Mouse (Mus musculus) erythroblast, embryonic 14.5 days (primary cell): ENCODE results near the gene Glb1l. TPM values are rescaled to one million over a fixed set of nuclear protein-coding genes. Genes with fewer than 3 reads are reported as not detected.

Experiments used
- H3K27me3 ChIP-seq: 2 replicates; pipeline ENCODE4 v1.6.1; 2012; ENCODE audit warnings: inconsistent platforms; ENCODE audit not compliant: control insufficient read depth
- H3K36me3 ChIP-seq: 2 replicates; pipeline ENCODE4 v1.6.1; 2012; ENCODE audit warnings: mild to moderate bottlenecking, inconsistent platforms; ENCODE audit not compliant: control insufficient read depth
- H3K4me1 ChIP-seq: 2 replicates; pipeline ENCODE4 v1.6.1; 2012; ENCODE audit warnings: inconsistent platforms; ENCODE audit not compliant: control insufficient read depth
- H3K4me3 ChIP-seq: replicated peaks from 2 replicates; pipeline ENCODE3; 2012; ENCODE audit warnings: moderate library complexity, mild to moderate bottlenecking, inconsistent platforms
- H3K9me3 ChIP-seq: 2 replicates; pipeline ENCODE4 v1.6.1; 2012; ENCODE audit warnings: low read length, inconsistent platforms, mixed read lengths; ENCODE audit not compliant: control insufficient read depth
- GATA1 ChIP-seq: IDR thresholded peaks from 2 replicates; pipeline ENCODE4 v1.6.1; 2012; ENCODE audit warnings: low read length, inconsistent platforms, mixed read lengths
- TAL1 ChIP-seq: IDR thresholded peaks from 3 replicates; pipeline ENCODE4 v1.6.1; 2012; ENCODE audit warnings: low read length, inconsistent platforms, mixed read lengths
- polyA plus RNA-seq: library from polyadenylated mRNA; stranded (reverse); fragments of >175 nt; gene quantifications from 2 replicates; pipeline ENCODE4 v1.2.3, GENCODE M21; 2012

Glb1l gene
- polyA plus RNA-seq, 1 experiment = 0.02 TPM

DNA sequence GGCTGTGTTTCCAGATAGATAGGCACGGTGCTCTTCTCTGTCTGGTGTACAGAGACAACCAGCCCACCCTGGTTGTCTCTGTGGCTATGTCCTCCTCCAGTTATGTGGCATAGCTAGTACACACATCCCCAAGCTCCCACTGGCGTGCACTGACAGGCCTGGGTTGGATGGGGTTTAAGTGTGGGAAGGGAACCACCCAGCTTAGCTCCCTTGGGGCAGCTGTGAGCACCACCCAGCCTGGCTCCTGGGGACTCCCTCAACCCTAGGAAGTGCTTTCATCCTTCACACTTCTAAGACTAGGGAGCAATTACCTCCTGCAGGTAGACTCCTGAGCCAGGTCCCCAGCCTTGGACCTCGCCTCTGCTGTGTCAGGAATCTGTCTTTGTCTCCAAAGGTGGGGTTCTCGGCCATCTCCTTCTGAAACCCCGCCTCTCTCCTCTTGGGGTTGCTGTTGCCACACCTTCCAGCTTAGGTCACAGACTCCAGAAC, 21.1 kb upstream of the Glb1l start, which contains the start of gene A630095N17Rik:
Gene A630095N17Rik (minus strand): TSS at position 439 of the 489 bp plus-strand sequence.
- no peaks in the 10 kb centered on the region for H3K36me3 ChIP-seq
- peaks cover 89% of the 10 kb centered on the region for H3K4me1 ChIP-seq
- H3K9me3 ChIP-seq = no peaks in the 10 kb centered on the region
- TF ChIP-seq TAL1 (no peak), GATA1 (no peak)
- no peak within 1 kb of the TSS for H3K4me3 ChIP-seq
- H3K27me3 ChIP-seq = no peaks in the 10 kb centered on the region

DNA sequence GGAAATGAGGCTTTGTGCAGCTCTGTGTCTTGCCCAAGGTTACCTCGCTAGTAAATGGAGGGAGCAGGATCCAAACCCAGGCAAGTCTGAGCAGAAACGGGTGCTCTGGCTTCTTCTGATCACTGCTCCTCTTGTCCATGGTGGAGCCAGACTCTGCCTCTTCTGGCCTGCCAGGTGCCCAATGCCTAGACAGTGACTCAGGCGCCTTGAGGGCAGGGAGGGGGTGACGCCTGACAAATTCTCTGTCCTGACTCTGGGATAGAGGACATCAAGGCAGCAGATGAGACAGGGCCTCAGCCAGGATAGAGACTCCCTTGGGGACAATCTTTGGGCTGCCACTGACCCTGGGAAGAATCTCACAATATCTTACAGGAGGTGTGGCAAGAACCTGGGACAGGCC, 20.6 kb upstream of the Glb1l start:
- no peaks in the 10 kb centered on the region for H3K9me3 ChIP-seq

DNA sequence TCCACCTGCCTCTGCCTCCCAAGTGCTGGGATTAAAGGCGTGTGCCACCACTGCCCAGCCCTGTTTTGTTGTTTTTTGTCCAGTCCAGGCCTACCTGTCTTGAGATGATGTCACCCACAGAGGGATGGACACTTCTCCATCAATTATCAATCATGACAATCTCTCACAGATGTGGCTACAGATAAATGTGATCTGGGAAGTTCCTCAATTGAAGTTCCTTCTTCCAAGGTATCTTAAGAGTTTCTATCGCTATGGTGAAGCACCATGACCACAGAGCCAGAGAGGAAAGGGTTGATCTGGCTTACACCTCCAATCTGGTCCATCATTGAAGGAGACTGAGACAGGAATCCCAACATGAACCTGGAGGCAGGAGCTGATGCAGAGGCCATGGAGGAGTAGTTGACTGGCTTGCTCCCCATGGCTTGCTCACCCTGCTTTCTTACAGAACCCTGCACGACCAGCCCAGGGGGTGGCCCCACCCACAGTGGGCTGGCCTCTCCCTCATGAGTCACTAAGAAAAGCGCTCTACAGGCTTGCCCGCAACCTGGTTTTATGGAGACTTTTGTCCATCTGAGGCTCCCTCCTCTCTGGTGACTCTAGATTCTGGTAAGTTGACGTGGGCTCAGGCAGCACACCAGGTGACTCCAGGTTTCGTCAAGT, 19.9 kb upstream of the Glb1l start:
- TF ChIP-seq GATA1 (no peak), TAL1 (no peak)
- Histone ChIP-seq H3K9me3 (no peaks in the 10 kb centered on the region), H3K36me3 (no peaks in the 10 kb centered on the region), H3K4me1 (peaks cover 91% of the 10 kb centered on the region), H3K27me3 (no peaks in the 10 kb centered on the region), H3K4me3 (peak overlapping the region; percentile 32)

More for the DNA sequence above, 20.6 kb upstream of the Glb1l start:
- Histone ChIP-seq H3K4me3 (no peak overlapping the region), H3K27me3 (no peaks in the 10 kb centered on the region), H3K36me3 (no peaks in the 10 kb centered on the region), H3K4me1 (peaks cover 91% of the 10 kb centered on the region)
- TF ChIP-seq GATA1 (no peak), TAL1 (no peak)

DNA sequence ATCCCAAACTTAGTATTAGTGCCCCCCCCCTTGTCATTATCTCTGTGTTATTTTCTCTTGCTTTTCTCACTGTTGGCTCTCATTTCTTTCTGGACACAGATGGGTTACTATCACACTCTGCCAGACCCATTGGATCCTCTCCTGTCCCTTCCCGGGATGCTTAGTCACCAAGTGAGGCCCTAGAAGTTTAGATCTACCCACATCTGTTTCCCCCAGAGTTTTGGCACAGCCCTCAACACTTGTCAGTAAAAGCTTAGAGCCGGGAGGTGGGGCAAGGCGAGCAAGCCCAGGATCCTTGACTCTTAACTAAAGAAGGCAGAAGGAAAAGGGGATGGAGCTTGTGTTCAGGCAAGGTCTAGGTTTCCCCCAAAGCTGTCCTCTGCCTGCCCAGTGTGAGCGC, 18.5 kb upstream of the Glb1l start:
- Histone ChIP-seq H3K4me1 (peaks cover 84% of the 10 kb centered on the region), H3K4me3 (peak overlapping the region; percentile 37), H3K36me3 (no peaks in the 10 kb centered on the region), H3K9me3 (no peaks in the 10 kb centered on the region), H3K27me3 (no peaks in the 10 kb centered on the region)
- TF ChIP-seq GATA1 (no peak), TAL1 (peak; percentile 50)

GRCm38 (mm10) chr1:75227653-75228052, 17.0 kb upstream of the Glb1l start:
- TF ChIP-seq GATA1 = no peak
- TF ChIP-seq TAL1 = no peak
- Histone ChIP-seq H3K4me3 (no peak overlapping the region), H3K27me3 (peaks cover 3% of the 10 kb centered on the region; the same call in 1 of the 2 replicates), H3K36me3 (no peaks in the 10 kb centered on the region), H3K4me1 (peaks cover 80% of the 10 kb centered on the region), H3K9me3 (no peaks in the 10 kb centered on the region)

GRCm38 (mm10) chr1:75226138-75226537, 15.5 kb upstream of the Glb1l start:
- Histone ChIP-seq H3K36me3 (no peaks in the 10 kb centered on the region), H3K27me3 (peaks cover 10% of the 10 kb centered on the region), H3K4me1 (peaks cover 67% of the 10 kb centered on the region), H3K9me3 (no peaks in the 10 kb centered on the region), H3K4me3 (no peak overlapping the region)
- TF ChIP-seq TAL1 = no peak
- TF ChIP-seq GATA1 = no peak

DNA sequence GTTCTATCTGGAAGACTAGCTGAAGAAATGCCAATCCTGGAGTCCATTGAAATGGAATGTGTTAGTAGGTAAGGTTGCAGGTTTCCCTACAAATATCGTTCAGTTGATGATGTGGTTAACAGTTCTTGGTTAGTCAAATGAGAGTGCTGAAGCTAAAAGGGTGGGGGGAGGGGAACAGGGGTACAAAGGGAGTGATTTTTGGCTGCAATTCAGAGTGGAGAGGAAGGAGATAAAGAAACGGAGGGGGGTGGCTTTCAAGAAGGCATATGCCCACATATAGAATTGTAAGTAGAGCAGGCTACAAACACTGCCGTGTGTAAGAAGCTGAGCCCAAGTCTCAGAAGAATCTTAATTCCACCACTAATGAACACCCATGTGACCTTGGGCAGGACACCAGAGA, 14.9 kb upstream of the Glb1l start:
- no peak for TF ChIP-seq TAL1
- TF ChIP-seq GATA1 = no peak
- Histone ChIP-seq H3K4me1 (peaks cover 61% of the 10 kb centered on the region), H3K4me3 (no peak overlapping the region), H3K9me3 (no peaks in the 10 kb centered on the region), H3K36me3 (no peaks in the 10 kb centered on the region), H3K27me3 (peaks cover 17% of the 10 kb centered on the region)

DNA sequence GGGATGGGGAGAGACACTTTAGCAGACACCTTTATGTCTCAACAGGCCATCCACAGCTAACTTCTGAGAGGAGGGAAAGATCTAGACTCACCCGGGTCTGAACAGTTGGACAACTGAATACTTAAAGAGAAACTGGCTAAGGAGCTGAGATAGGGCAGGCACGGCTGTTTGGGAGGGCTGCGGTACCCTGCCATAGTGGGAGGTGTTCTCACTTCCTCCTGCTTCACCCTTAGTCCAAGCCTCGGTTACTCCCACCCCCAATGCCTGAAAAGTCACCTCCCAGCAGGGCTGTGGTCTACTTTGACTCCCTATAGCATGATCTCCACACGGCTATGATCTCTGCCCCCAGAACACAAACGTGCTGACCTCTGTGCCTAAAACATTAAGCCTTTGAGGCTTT, 12.9 kb upstream of the Glb1l start:
- H3K9me3 ChIP-seq = no peaks in the 10 kb centered on the region; the same call in 1 of the 2 replicates
- H3K36me3 ChIP-seq = no peaks in the 10 kb centered on the region
- H3K4me3 ChIP-seq = no peak overlapping the region
- TF ChIP-seq GATA1 = no peak
- TF ChIP-seq TAL1 = no peak
- H3K4me1 ChIP-seq = peaks cover 55% of the 10 kb centered on the region
- peaks cover 30% of the 10 kb centered on the region for H3K27me3 ChIP-seq

DNA sequence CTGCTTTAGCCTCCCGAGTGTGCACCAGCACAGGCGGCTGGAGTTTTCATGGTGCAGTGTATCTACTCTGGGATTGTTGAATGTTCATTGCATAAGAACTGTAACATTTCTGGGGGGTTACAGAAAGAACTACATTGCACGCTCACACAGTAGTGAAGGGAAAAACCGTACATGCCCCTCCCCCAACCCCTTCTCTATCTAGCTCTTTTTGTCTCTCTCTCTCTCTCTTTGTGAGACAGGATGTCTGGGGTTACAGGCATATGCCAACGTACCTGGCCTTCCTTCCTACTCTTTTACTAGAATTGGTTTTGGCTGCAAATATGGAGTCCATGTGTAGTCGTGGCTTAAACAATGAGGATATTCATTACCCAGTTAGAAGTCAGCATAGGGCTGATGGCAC, 12.3 kb upstream of the Glb1l start:
- H3K4me3 ChIP-seq = no peak overlapping the region
- TF ChIP-seq GATA1 (no peak), TAL1 (no peak)
- peaks cover 30% of the 10 kb centered on the region for H3K27me3 ChIP-seq
- peaks cover 55% of the 10 kb centered on the region for H3K4me1 ChIP-seq
- H3K36me3 ChIP-seq = peaks cover 2% of the 10 kb centered on the region
- H3K9me3 ChIP-seq = no peaks in the 10 kb centered on the region; the same call in 1 of the 2 replicates
